Mouse (Mus musculus) layer of hippocampus, postnatal 25 days (tissue): ENCODE measurements around the gene Mrgprd. TPM values are rescaled to one million over a fixed set of nuclear protein-coding genes. Genes with fewer than 3 reads are reported as not detected.

Experiments used
- DNase-seq, 2 experiments: peaks; one replicate each; pipeline ENCODE4 v3.0.0; 2022; ENCODE audit warnings: mixed read lengths in 2 of 2, low spot score in 1 of 2; ENCODE audit errors: extremely low spot score in 1 of 2
- total RNA-seq, 2 experiments: library from RNA; stranded (reverse); gene quantifications; 2 replicates each; pipeline ENCODE4 v1.2.3; 2021

Mrgprd gene
- not detected for total RNA-seq

GRCm38 (mm10) chr7:145314785-145315411 is at the start of gene Mrgprd:
Gene Mrgprd, plus strand, starts transcription at chr7:145314835.
- no peak for DNase-seq

- DNase-seq: no peak
Measured at GRCm38 (mm10) chr7:145266011-145266410, 48.6 kb upstream of the Mrgprd start.

GRCm38 (mm10) chr7:145268890-145269289 is 45.7 kb upstream of the Mrgprd start:
- no peak for DNase-seq

- no peak for DNase-seq
Measured at GRCm38 (mm10) chr7:145270955-145271354, 43.7 kb upstream of the Mrgprd start.

GRCm38 (mm10) chr7:145275488-145275887 is 39.1 kb upstream of the Mrgprd start:
- no peak for DNase-seq

GRCm38 (mm10) chr7:145281396-145281795 is 33.2 kb upstream of the Mrgprd start:
- no peak for DNase-seq

- no peak for DNase-seq
Measured at GRCm38 (mm10) chr7:145283041-145283440, 31.6 kb upstream of the Mrgprd start.

GRCm38 (mm10) chr7:145283487-145284187 is 31.0 kb upstream of the Mrgprd start, which contains the start of gene Tpcn2:
Gene Tpcn2, minus strand, starts transcription at chr7:145284011.
- peak; percentile 72 to 78 for DNase-seq

- DNase-seq: no peak
Measured at GRCm38 (mm10) chr7:145284293-145284692, 30.3 kb upstream of the Mrgprd start.

- DNase-seq: no peak
Measured at GRCm38 (mm10) chr7:145285476-145285875, 29.2 kb upstream of the Mrgprd start.

GRCm38 (mm10) chr7:145287410-145287809 is 27.2 kb upstream of the Mrgprd start:
- no peak for DNase-seq

GRCm38 (mm10) chr7:145289302-145289701 is 25.3 kb upstream of the Mrgprd start:
- peak in 1 of 2 experiments; percentile 17 for DNase-seq

GRCm38 (mm10) chr7:145291847-145292246 is 22.8 kb upstream of the Mrgprd start:
- DNase-seq: no peak

- no peak for DNase-seq
Measured at GRCm38 (mm10) chr7:145292726-145293125, 21.9 kb upstream of the Mrgprd start.

- DNase-seq: peak in 1 of 2 experiments; percentile 17
Measured at GRCm38 (mm10) chr7:145293859-145294258, 20.8 kb upstream of the Mrgprd start.

- no peak for DNase-seq
Measured at GRCm38 (mm10) chr7:145298666-145299490, 15.8 kb upstream of the Mrgprd start.

- DNase-seq: no peak
Measured at GRCm38 (mm10) chr7:145299562-145300320, 14.9 kb upstream of the Mrgprd start.

- no peak for DNase-seq
Measured at GRCm38 (mm10) chr7:145300321-145301007, 14.2 kb upstream of the Mrgprd start, which contains the start of gene Mrgprf. Gene Mrgprf, plus strand, starts transcription at chr7:145300828.

GRCm38 (mm10) chr7:145301008-145301340 is 13.7 kb upstream of the Mrgprd start:
- no peak for DNase-seq
